Mouse (Mus musculus) forebrain, postnatal 0 days (tissue): ENCODE data around the gene Ssr2. TPM values are rescaled to one million over a fixed set of nuclear protein-coding genes. Genes with fewer than 3 reads are reported as not detected.
"Not testable (repeated sequence)": the region's sequence is repeated elsewhere in the genome, so short reads cannot be mapped to it uniquely, and the experiment has no call there.

Experiments used
- ATAC-seq: fragments of 200-750 bp; cut with Nextera tagmentation; 2 replicates; pipeline ENCODE4 v1.8.0; 2017; ENCODE audit warnings: mild to moderate bottlenecking, moderate library complexity
- DNase-seq: peaks from one replicate; pipeline ENCODE4 v3.0.0-alpha.2; 2015
- H3K27ac ChIP-seq: fragments of 300-500 bp; sonication (generic); 2 replicates; pipeline ENCODE4 v1.5.1; 2014; ENCODE audit warnings: low read depth, mild to moderate bottlenecking, antibody characterized with exemption, low read length, moderate library complexity, mixed read lengths
- H3K27me3 ChIP-seq: fragments of 300-500 bp; sonication (generic); 2 replicates; pipeline ENCODE4 v1.6.1; 2014; ENCODE audit warnings: mild to moderate bottlenecking, low read length, mixed read lengths; ENCODE audit not compliant: insufficient read depth
- H3K36me3 ChIP-seq: fragments of 300-500 bp; sonication (generic); 2 replicates; pipeline ENCODE4 v1.6.1; 2014; ENCODE audit warnings: mild to moderate bottlenecking, moderate library complexity; ENCODE audit not compliant: insufficient read depth
- H3K4me1 ChIP-seq: fragments of 300-500 bp; sonication (generic); 2 replicates; pipeline ENCODE4 v1.6.1; 2014; ENCODE audit warnings: antibody characterized with exemption; ENCODE audit not compliant: insufficient read depth
- H3K4me2 ChIP-seq: fragments of 300-500 bp; sonication (generic); 2 replicates; pipeline ENCODE4 v1.6.1; 2014; ENCODE audit warnings: low read depth, mild to moderate bottlenecking, moderate library complexity
- H3K4me3 ChIP-seq: fragments of 300-500 bp; sonication (generic); 2 replicates; pipeline ENCODE4 v1.5.1; 2014; ENCODE audit warnings: low read depth, low read length, mixed read lengths
- H3K9ac ChIP-seq: fragments of 300-500 bp; sonication (generic); 2 replicates; pipeline ENCODE4 v1.6.1; 2014; ENCODE audit warnings: mild to moderate bottlenecking
- H3K9me3 ChIP-seq: fragments of 300-500 bp; sonication (generic); 2 replicates; pipeline ENCODE4 v1.6.1; 2016; ENCODE audit warnings: low read length
- CTCF ChIP-seq: sonication (generic); IDR thresholded peaks from 2 replicates; pipeline ENCODE4 v1.5.1; 2016; ENCODE audit warnings: antibody characterized with exemption, control low read depth, low read depth
- WGBS: fragments of 180-500 bp; shearing (Covaris S2); extraction: QIAGEN DNeasy Blood & Tissue Kit; methylation state at CpG from one replicate; pipeline ENCODE4 v1.1.7; 2014; 5-methylcytosine and 5-hydroxymethylcytosine counted together
- polyA plus RNA-seq: library from polyadenylated mRNA; unstranded; fragments of >200 nt; fragmentation: Nextera tagmentation; extraction: Ambion mirVana; gene quantifications from 2 replicates; pipeline ENCODE4 v1.2.1, GENCODE M21; 2015
- total RNA-seq: library from RNA; depleted of rRNA; stranded (reverse); fragments of >200 nt; gene quantifications from 2 replicates; pipeline ENCODE4 v1.2.3, GENCODE M21; 2014

The Ssr2 gene
- total and polyA plus RNA-seq, 2 experiments from 2014 or later, result 204 to 254 TPM

- H3K9me3 ChIP-seq, result no peaks in the 10 kb centered on the region
- H3K9ac ChIP-seq, result no peak overlapping the region
- no peaks in the 10 kb centered on the region for H3K4me1 ChIP-seq
- ATAC-seq (no peak), DNase-seq (peak; percentile 39)
- H3K4me3 ChIP-seq, result no peak overlapping the region
- no peaks in the 10 kb centered on the region for H3K27me3 ChIP-seq
- TF ChIP-seq CTCF, result peak; percentile 73
- 31% methylated on average over 6 of the region's 6 CpGs for WGBS
- H3K4me2 ChIP-seq, result no peak overlapping the region
- H3K36me3 ChIP-seq, result no peaks in the 10 kb centered on the region
- H3K27ac ChIP-seq, result no peak overlapping the region
Measured at GRCm38 (mm10) chr3:88603714-88604161, 28.1 kb downstream of the Ssr2 start.

- no peaks in the 10 kb centered on the region for H3K4me1 ChIP-seq
- H3K27me3 ChIP-seq, result no peaks in the 10 kb centered on the region
- ATAC-seq (no peak), DNase-seq (no peak)
- TF ChIP-seq CTCF, result no peak
- H3K27ac ChIP-seq, result no peak overlapping the region
- H3K9me3 ChIP-seq, result no peaks in the 10 kb centered on the region
- WGBS, result 91% methylated on average over 7 of the region's 7 CpGs
- H3K4me2 ChIP-seq, result no peak overlapping the region
- H3K4me3 ChIP-seq, result no peak overlapping the region
- no peaks in the 10 kb centered on the region for H3K36me3 ChIP-seq
- no peak overlapping the region for H3K9ac ChIP-seq
Measured at GRCm38 (mm10) chr3:88604863-88605262, 29.2 kb downstream of the Ssr2 start.

GRCm38 (mm10) chr3:88605666-88606065 lies 30.0 kb downstream of the Ssr2 start, which contains the start of gene Arhgef2:
Arhgef2 (plus strand) TSS chr3:88605966.
- ATAC-seq, H3K27ac ChIP-seq, H3K36me3 ChIP-seq, DNase-seq, H3K27me3 ChIP-seq, H3K9me3 ChIP-seq, H3K4me1 ChIP-seq, H3K4me3 ChIP-seq: not testable (repeated sequence)
- WGBS, result 93% methylated on average over 2 of the region's 2 CpGs
- Histone ChIP-seq H3K4me2 (peak within 1 kb of the TSS; percentile 53; the same call in 1 of the 2 replicates), H3K9ac (0 out of 2 replicates have a peak within 1 kb of the TSS, but pooled peaks have one; percentile 41)

GRCm38 (mm10) chr3:88607065-88607757 lies 31.5 kb downstream of the Ssr2 start:
- Histone ChIP-seq H3K4me1 (no peaks in the 10 kb centered on the region), H3K4me3 (peak overlapping the region; percentile 27), H3K4me2 (peak overlapping the region; percentile 53), H3K27me3 (no peaks in the 10 kb centered on the region), H3K9ac (peak overlapping the region; percentile 41), H3K9me3 (no peaks in the 10 kb centered on the region), H3K36me3 (no peaks in the 10 kb centered on the region), H3K27ac (no peak overlapping the region)
- WGBS, result 2% methylated on average over 20 of the region's 20 CpGs
- ATAC-seq (peak; percentile 96), DNase-seq (peak; percentile 92)
- TF ChIP-seq CTCF, result peak; percentile 100

GRCm38 (mm10) chr3:88607758-88608138 lies 32.1 kb downstream of the Ssr2 start:
- Histone ChIP-seq H3K4me2 (peak overlapping the region; percentile 53), H3K27me3 (no peaks in the 10 kb centered on the region), H3K9ac (peak overlapping the region; percentile 41; the same call in 1 of the 2 replicates), H3K4me3 (peak overlapping the region; percentile 27), H3K9me3 (no peaks in the 10 kb centered on the region), H3K4me1 (no peaks in the 10 kb centered on the region), H3K27ac (no peak overlapping the region), H3K36me3 (no peaks in the 10 kb centered on the region)
- ATAC-seq, result peak; percentile 62
- TF ChIP-seq CTCF, result no peak
- 16% methylated on average over 10 of the region's 10 CpGs for WGBS
- no peak for DNase-seq

GRCm38 (mm10) chr3:88609066-88609465 lies 33.4 kb downstream of the Ssr2 start:
- Histone ChIP-seq H3K4me1 (no peaks in the 10 kb centered on the region), H3K9me3 (no peaks in the 10 kb centered on the region), H3K36me3 (no peaks in the 10 kb centered on the region), H3K9ac (no peak overlapping the region), H3K27ac (no peak overlapping the region), H3K27me3 (no peaks in the 10 kb centered on the region), H3K4me2 (no peak overlapping the region), H3K4me3 (no peak overlapping the region)
- DNase-seq (no peak), ATAC-seq (no peak)
- TF ChIP-seq CTCF, result no peak
- WGBS, result 81% methylated on average over 4 of the region's 4 CpGs

- no peak for TF ChIP-seq CTCF
- WGBS, result 78% methylated on average over 8 of the region's 8 CpGs
Measured at GRCm38 (mm10) chr3:88614418-88614817, 38.7 kb downstream of the Ssr2 start.

More at GRCm38 (mm10) chr3:88614418-88614817, 38.7 kb downstream of the Ssr2 start:
- H3K36me3 ChIP-seq, result no peaks in the 10 kb centered on the region
- H3K4me2 ChIP-seq, result no peak overlapping the region
- no peaks in the 10 kb centered on the region for H3K9me3 ChIP-seq
- H3K4me1 ChIP-seq, result 0 out of 2 replicates have a peak, but pooled peaks cover 5% of the 10 kb centered on the region
- H3K27me3 ChIP-seq, result no peaks in the 10 kb centered on the region
- no peak overlapping the region for H3K9ac ChIP-seq
- no peak overlapping the region for H3K4me3 ChIP-seq
- ATAC-seq (no peak), DNase-seq (no peak)
- no peak overlapping the region for H3K27ac ChIP-seq
